Mouse (Mus musculus) urinary bladder, postnatal 36 days (tissue): ENCODE measurements at regions not wholly inside any gene's neighbourhood (a gene's known extent, or its start where the extent isn't known, plus 50 kb on each side); places are given as distances from the start of the nearest gene placed in this dataset.

Source experiments
- DNase-seq, 2 experiments: peaks; one replicate each; pipeline ENCODE4 v3.0.0; 2022; ENCODE audit warnings: low spot score in 2 of 2, mixed read lengths in 1 of 2

- DNase-seq, result no peak
Measured at GRCm38 (mm10) chr6:89256630-89257292, 105.7 kb downstream of the Plxna1 start.

DNA sequence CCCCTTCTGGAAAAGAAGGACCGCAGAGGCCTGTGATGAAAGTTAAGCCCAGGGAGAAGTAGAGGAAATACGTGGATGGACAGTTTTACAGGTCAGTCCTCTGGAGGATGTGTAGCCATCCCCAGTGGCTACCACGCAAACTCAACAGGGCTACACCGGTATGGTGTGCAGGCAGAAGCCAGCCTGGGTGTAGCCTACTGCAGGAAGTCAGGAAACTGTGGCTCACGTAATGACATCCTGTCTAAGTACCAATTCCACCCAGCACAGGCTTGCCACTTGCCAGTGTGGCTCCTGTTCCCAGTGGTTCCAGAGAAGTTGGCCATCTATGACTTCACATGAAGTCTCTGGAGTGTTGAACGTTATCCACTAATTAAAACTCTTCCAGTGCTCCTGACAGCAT lies 105.0 kb downstream of the Plxna1 start:
- no peak for DNase-seq

- DNase-seq, result no peak
Measured at GRCm38 (mm10) chr6:89258140-89258539, 104.3 kb downstream of the Plxna1 start.

DNA sequence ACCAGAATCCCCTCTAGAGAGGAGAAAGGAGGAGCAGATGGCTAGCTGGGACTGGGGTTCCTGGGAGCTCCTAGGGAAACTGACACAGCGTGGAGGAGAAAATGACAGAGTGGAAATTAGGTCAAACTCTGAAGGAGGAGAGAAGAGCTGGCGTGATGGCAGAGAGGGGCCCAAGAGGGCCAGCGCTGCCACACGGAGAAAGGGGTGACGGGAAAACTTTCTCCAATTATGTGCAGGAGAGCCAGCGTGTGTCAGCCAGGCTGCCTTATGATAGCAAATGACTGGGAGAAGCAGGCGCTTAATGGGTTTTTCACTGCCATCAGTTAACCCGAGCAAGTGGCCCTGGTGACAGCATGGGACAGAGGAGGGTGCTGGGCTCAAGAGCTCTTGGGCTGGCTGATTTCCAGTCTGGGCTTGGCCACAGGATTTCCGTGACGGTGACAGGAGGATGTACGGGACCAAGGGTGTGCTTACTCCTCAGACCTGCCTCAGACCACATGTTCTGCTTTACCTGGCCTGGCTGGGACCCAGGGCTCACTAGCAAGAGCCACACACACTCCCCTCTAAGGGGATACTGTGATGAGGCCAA lies 102.9 kb downstream of the Plxna1 start:
- DNase-seq, result no peak

GRCm38 (mm10) chr6:89262958-89263357 lies 99.5 kb downstream of the Plxna1 start:
- DNase-seq, result no peak

DNA sequence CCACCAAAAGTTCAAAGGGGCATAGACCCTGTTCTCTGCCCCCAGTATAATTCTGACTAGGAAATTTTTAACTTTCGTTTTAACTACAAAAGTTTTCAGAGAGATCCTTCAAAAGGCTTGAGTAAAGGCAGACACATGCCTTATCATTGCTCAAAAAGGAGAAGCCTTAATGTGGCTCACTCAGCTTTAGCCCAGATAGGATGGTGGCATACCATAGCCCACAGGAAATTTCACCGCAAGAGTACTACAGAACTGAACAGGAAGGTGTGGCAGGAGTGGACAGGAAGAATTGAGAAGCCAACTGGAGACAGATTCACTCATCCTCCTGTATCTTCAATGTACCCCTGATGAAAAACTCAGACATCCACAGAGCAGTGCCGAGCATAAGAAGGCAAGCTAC lies 97.1 kb downstream of the Plxna1 start:
- DNase-seq, result no peak
